Mouse (Mus musculus): ENCODE results near the gene Olfr303.

Olfr303 gene

GRCm38 (mm10) chr7:86397689-86398088 is at the start of gene Olfr303:
Gene Olfr303 (minus strand): TSS chr7:86397789.
- DNase-seq (ENCODE audit: low read depth, low spot score), result no peak

GRCm38 (mm10) chr7:86403546-86403945 is 6.0 kb upstream of the Olfr303 start, which contains the start of gene Olfr301:
Gene Olfr301 (plus strand): TSS chr7:86403846.
- DNase-seq (ENCODE audit: low read depth, low spot score), result no peak

DNA sequence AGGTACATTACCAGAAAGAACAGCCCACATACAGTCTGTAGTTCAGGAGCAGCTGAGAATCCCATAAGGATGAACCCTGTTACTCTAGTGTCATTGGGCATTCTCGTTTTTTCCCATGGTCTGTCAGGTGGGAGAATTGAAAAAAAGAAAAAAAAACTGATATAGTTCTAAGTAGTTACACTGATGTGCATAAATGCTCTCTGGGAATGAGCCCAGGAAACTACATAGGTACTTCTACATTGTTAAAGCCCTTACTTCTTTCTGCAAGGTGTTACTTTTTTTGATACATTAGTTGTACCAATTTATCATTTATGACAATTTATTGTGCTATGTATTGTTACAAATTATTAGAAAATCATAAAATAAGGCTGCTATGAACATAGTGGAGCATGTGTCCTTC is 11.0 kb downstream of the Olfr303 start, which contains the start of gene Olfr304:
Gene Olfr304 (minus strand): TSS at position 101 of the 400 bp plus-strand sequence.
- no peak for DNase-seq (ENCODE audit: low read depth, low spot score)

- DNase-seq (ENCODE audit: low read depth, low spot score), result peak; percentile 51
These were observed 11.8 kb downstream of the Olfr303 start for GRCm38 (mm10) chr7:86385769-86386168.

DNA sequence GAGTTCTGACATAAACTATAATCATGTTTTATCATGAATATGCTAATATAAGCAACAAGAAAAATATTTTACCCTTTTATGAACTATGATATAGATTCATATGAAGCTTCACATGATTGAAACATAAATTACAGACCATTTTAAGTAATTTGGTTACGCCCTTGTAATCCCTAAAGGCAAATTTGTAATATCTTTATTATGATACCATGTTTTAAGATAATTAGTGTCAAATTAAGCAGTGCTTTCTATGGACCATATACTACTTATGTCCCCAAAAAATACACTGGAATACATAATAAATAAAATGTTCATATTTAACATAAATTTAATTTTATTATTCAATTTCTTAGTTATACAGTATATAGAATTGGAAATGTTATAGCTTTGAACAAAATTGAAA is 30.8 kb downstream of the Olfr303 start, which contains the start of gene Olfr305:
Gene Olfr305 (minus strand): TSS at position 101 of the 400 bp plus-strand sequence.
- no peak for DNase-seq (ENCODE audit: low read depth, low spot score)

GRCm38 (mm10) chr7:86346296-86346695 is 51.3 kb downstream of the Olfr303 start:
- peak; percentile 87 for DNase-seq (ENCODE audit: low read depth, low spot score)

- DNase-seq (ENCODE audit: low read depth, low spot score), result peak; percentile 13
These were observed 53.3 kb downstream of the Olfr303 start for GRCm38 (mm10) chr7:86344253-86344652.

DNA sequence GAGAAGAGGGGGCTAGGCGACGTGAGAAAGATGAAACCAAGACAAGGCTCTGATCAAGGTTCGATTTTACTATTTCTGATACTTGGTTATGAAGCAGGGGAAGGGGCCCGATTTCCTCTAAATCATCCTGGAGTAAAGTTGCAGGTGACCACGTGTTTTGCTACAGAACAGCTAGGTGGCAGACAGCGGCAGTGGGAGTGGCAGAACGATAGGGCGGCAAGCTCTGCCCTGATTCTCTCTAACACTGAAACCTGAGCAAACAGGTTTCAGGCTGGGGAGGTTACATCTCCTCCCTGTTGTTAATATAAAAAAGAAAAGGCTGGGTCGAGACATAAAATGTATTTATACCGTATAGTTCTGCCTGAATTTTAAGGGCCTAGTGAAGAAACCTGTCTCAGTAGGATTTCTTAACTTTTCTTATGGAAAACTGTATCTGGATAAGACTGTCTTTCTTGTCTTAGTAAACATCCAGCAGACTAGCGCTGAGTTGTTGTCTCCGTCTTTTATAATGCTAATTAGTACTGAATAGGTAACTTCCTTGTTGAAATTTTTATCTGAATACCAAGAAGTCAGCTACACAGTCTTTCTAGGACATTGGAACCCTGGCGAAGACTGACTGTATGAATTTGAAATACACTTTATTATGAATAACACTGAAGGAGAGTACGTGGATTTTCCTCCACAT is 54.6 kb downstream of the Olfr303 start:
- DNase-seq (ENCODE audit: low read depth, low spot score), result peak; percentile 87

Measured in R1 (cell line).